Mouse (Mus musculus) hindbrain, embryonic 11.5 days (tissue): ENCODE data around the gene Secisbp2l. TPM values are rescaled to one million over a fixed set of nuclear protein-coding genes. Genes with fewer than 3 reads are reported as not detected.

Experiments
- ATAC-seq: fragments of 200-750 bp; cut with Nextera tagmentation; 2 replicates; pipeline ENCODE4 v1.8.0; 2017; ENCODE audit warnings: mild to moderate bottlenecking, moderate TSS enrichment, moderate library complexity; ENCODE audit not compliant: low FRiP score
- DNase-seq: peaks from one replicate; pipeline ENCODE4 v3.0.0-alpha.2; 2015; ENCODE audit warnings: low spot score
- H3K27ac ChIP-seq: fragments of 300-500 bp; sonication (generic); 2 replicates; pipeline ENCODE4 v1.5.1; 2014; ENCODE audit warnings: mild to moderate bottlenecking, low read depth, low read length
- H3K27me3 ChIP-seq: fragments of 300-500 bp; sonication (generic); 2 replicates; pipeline ENCODE4 v1.6.1; 2014; ENCODE audit warnings: mild to moderate bottlenecking, low read length, moderate library complexity, mixed read lengths; ENCODE audit not compliant: control insufficient read depth, insufficient read depth
- H3K36me3 ChIP-seq: fragments of 300-500 bp; sonication (generic); 2 replicates; pipeline ENCODE4 v1.6.1; 2014; ENCODE audit warnings: mild to moderate bottlenecking, low read length, moderate library complexity, mixed read lengths; ENCODE audit not compliant: control insufficient read depth, insufficient read depth
- H3K4me1 ChIP-seq: fragments of 300-500 bp; sonication (generic); replicated peaks from 2 replicates; pipeline ENCODE4 v1.6.1; 2014; ENCODE audit warnings: low read length, mixed read lengths; ENCODE audit not compliant: control insufficient read depth, insufficient read depth
- H3K4me2 ChIP-seq: fragments of 300-500 bp; sonication (generic); replicated peaks from 2 replicates; pipeline ENCODE4 v1.6.1; 2014; ENCODE audit warnings: mild to moderate bottlenecking, low read depth, low read length
- H3K4me3 ChIP-seq: fragments of 300-500 bp; sonication (generic); 2 replicates; pipeline ENCODE4 v1.5.1; 2014; ENCODE audit warnings: low read depth, low read length
- H3K9ac ChIP-seq: fragments of 300-500 bp; sonication (generic); 2 replicates; pipeline ENCODE4 v1.6.1; 2014; ENCODE audit warnings: low read depth, low read length
- H3K9me3 ChIP-seq: fragments of 300-500 bp; sonication (generic); 2 replicates; pipeline ENCODE4 v1.6.1; 2016; ENCODE audit warnings: low read length; ENCODE audit not compliant: control insufficient read depth
- WGBS: fragments of 180-500 bp; shearing (Covaris S2); extraction: QIAGEN DNeasy Blood & Tissue Kit; methylation state at CpG from one replicate; pipeline ENCODE4 v1.1.7; 2014; 5-methylcytosine and 5-hydroxymethylcytosine counted together
- polyA plus RNA-seq: library from polyadenylated mRNA; unstranded; fragments of >200 nt; fragmentation: Nextera tagmentation; extraction: Ambion mirVana; gene quantifications from 2 replicates; pipeline ENCODE4 v1.2.1, GENCODE M21; 2014

Secisbp2l gene
- polyA plus RNA-seq, 1 experiment from 2014 or later: 32.4 TPM

DNA sequence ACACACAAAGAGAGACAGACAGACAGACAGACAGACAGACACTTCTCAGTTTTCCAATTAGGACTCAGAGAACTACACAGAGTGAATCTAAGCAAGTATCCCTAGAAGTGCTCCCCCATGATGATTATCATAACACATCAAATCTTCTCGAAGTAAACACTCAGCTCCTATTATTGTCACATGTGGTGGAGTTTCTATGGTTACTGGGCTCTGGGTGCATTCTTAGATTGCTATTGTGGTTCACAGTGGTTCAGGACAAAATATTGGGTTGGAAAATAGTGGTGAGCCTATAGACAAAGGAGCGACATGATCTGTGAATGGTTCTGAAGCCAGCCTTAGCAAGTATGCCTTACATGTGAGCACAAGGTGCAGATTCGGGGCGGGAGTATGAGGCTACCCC is 19.3 kb upstream of the Secisbp2l start:
- Histone ChIP-seq H3K4me1 (no peaks in the 10 kb centered on the region), H3K9me3 (no peaks in the 10 kb centered on the region)
- 82% methylated on average over 4 of the region's 4 CpGs for WGBS

GRCm38 (mm10) chr2:125801038-125801437 is 18.4 kb upstream of the Secisbp2l start:
- H3K27ac ChIP-seq: no peak overlapping the region
- H3K27me3 ChIP-seq: no peaks in the 10 kb centered on the region
- WGBS: 67% methylated on average over 8 of the region's 8 CpGs
- H3K4me2 ChIP-seq: no peak overlapping the region
- H3K9me3 ChIP-seq: no peaks in the 10 kb centered on the region
- no peak overlapping the region for H3K9ac ChIP-seq
- no peak for DNase-seq
- H3K4me1 ChIP-seq: no peaks in the 10 kb centered on the region
- ATAC-seq: no peak
- H3K4me3 ChIP-seq: no peak overlapping the region
- no peaks in the 10 kb centered on the region for H3K36me3 ChIP-seq

More for the DNA sequence above, 19.3 kb upstream of the Secisbp2l start:
- DNase-seq (no peak), ATAC-seq (no peak)
- H3K27me3 ChIP-seq: no peaks in the 10 kb centered on the region
- no peak overlapping the region for H3K27ac ChIP-seq
- no peak overlapping the region for H3K4me3 ChIP-seq
- H3K9ac ChIP-seq: no peak overlapping the region
- no peak overlapping the region for H3K4me2 ChIP-seq
- no peaks in the 10 kb centered on the region for H3K36me3 ChIP-seq

DNA sequence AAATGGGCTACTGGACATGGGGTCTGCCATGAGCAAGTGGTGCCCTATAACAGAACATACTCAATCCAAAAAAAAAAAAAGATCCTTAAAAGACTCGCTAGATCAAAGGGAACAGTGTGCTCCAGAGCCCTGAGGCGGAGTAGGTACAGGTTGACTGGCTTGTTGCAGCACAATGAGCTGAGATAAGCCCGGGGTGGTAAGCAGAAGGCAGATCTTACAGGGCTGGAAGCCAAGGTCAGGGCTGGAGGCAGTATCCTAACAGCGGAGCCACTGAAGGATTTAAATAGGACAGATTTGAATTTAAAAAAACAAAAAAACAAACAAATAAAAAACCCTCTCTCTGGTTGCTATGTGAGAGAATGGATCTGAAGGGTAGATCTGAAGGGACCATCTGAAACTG is 17.8 kb upstream of the Secisbp2l start:
- Histone ChIP-seq H3K9me3 (no peaks in the 10 kb centered on the region), H3K36me3 (no peaks in the 10 kb centered on the region), H3K4me1 (no peaks in the 10 kb centered on the region), H3K27me3 (no peaks in the 10 kb centered on the region), H3K4me3 (no peak overlapping the region), H3K27ac (no peak overlapping the region), H3K4me2 (no peak overlapping the region), H3K9ac (no peak overlapping the region)
- DNase-seq (no peak), ATAC-seq (no peak)
- 79% methylated on average over 4 of the region's 4 CpGs for WGBS

- H3K9me3 ChIP-seq: no peaks in the 10 kb centered on the region
- no peak for DNase-seq
- no peaks in the 10 kb centered on the region for H3K4me1 ChIP-seq
- H3K27me3 ChIP-seq: no peaks in the 10 kb centered on the region
- H3K9ac ChIP-seq: no peak overlapping the region
- H3K27ac ChIP-seq: no peak overlapping the region
- H3K4me2 ChIP-seq: no peak overlapping the region
- ATAC-seq: no peak
- no peak overlapping the region for H3K4me3 ChIP-seq
- H3K36me3 ChIP-seq: no peaks in the 10 kb centered on the region
These were observed 15.2 kb upstream of the Secisbp2l start for GRCm38 (mm10) chr2:125797872-125798271.

DNA sequence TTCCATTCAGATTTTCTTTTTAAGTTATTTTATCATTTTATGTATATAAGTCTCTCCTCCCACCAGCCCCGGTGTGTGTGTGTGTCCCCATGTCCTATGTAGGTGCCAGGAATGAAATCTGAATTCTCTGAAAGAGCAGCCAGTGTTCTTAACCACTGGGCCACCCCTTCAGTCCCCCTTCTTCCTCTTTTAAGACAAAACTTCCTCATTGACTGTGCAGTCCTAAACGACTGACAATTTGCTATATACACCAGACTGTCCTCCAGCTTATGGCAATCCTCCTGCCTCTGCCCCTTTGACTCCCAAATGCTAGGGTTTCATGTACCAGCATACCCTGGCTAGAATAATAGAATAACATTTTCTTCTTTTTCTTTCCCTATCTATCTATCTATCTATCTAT is 12.4 kb upstream of the Secisbp2l start:
- Histone ChIP-seq H3K4me3 (no peak overlapping the region), H3K36me3 (no peaks in the 10 kb centered on the region), H3K9me3 (no peaks in the 10 kb centered on the region), H3K27me3 (no peaks in the 10 kb centered on the region), H3K9ac (no peak overlapping the region), H3K27ac (no peak overlapping the region), H3K4me2 (no peak overlapping the region), H3K4me1 (no peaks in the 10 kb centered on the region)
- DNase-seq (no peak), ATAC-seq (no peak)
- WGBS: 77% methylated on average over 2 of the region's 2 CpGs

GRCm38 (mm10) chr2:125794166-125794565 is 11.5 kb upstream of the Secisbp2l start:
- Histone ChIP-seq H3K36me3 (no peaks in the 10 kb centered on the region), H3K4me2 (no peak overlapping the region), H3K4me3 (no peak overlapping the region), H3K9me3 (no peaks in the 10 kb centered on the region), H3K9ac (no peak overlapping the region), H3K27me3 (no peaks in the 10 kb centered on the region), H3K4me1 (no peaks in the 10 kb centered on the region), H3K27ac (no peak overlapping the region)
- WGBS: 87% methylated on average over 2 of the region's 2 CpGs
- DNase-seq (no peak), ATAC-seq (no peak)

GRCm38 (mm10) chr2:125792879-125793261 is 10.2 kb upstream of the Secisbp2l start:
- 85% methylated on average over 11 of the region's 11 CpGs for WGBS
- no peaks in the 10 kb centered on the region for H3K36me3 ChIP-seq
- H3K9me3 ChIP-seq: no peaks in the 10 kb centered on the region
- no peak overlapping the region for H3K4me2 ChIP-seq
- no peak overlapping the region for H3K27ac ChIP-seq
- H3K9ac ChIP-seq: no peak overlapping the region
- no peaks in the 10 kb centered on the region for H3K27me3 ChIP-seq
- no peak overlapping the region for H3K4me3 ChIP-seq
- DNase-seq (no peak), ATAC-seq (no peak)
- H3K4me1 ChIP-seq: no peaks in the 10 kb centered on the region

DNA sequence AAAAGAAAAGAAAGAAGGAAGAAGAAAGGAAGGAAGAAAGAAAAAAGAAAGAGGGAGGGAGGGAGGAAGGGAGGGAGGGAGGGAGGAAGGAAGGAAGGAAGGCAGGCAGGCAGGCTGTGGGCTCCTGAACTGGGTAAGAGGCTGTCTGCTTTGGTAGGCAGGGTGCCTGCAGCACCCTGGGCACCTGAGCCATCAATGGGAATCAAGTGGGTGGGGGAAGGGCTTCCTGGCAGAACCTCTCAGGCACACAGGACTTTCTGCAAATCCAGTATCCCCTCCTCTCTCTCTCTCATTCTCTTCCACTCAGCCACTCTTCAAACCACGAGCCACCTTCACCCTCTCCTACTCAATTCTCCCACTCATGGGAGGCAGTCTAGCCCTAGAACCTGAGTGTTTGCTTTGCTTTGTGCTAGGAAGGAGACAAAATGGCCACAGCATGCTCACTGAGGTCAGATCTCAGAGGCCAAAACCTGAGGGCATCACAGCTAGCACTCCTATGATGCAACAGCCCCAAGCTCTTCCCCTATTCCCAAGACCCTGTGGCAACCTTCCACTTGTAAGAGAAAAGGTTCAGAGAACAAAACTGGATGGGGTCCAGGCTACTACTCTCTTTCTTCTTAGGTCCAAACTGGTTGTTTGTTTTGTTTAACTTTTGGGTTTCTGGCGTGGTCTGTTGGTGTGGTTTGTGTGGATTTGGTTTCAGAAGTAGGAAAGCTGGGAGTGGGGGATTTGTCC is 9.6 kb upstream of the Secisbp2l start:
- no peaks in the 10 kb centered on the region for H3K4me1 ChIP-seq
- ATAC-seq (no peak), DNase-seq (no peak)
- no peaks in the 10 kb centered on the region for H3K36me3 ChIP-seq
- H3K27me3 ChIP-seq: no peaks in the 10 kb centered on the region
- no peak overlapping the region for H3K27ac ChIP-seq
- no peak overlapping the region for H3K9ac ChIP-seq
- WGBS: 73% methylated on average over 2 of the region's 2 CpGs
- H3K9me3 ChIP-seq: no peaks in the 10 kb centered on the region
- H3K4me2 ChIP-seq: no peak overlapping the region
- no peak overlapping the region for H3K4me3 ChIP-seq

- no peak overlapping the region for H3K4me2 ChIP-seq
- WGBS: 79% methylated on average over 7 of the region's 7 CpGs
- no peak for DNase-seq
These were observed 8.8 kb upstream of the Secisbp2l start for GRCm38 (mm10) chr2:125791485-125791885.

More at GRCm38 (mm10) chr2:125791485-125791885, 8.8 kb upstream of the Secisbp2l start:
- H3K36me3 ChIP-seq: no peaks in the 10 kb centered on the region
- no peak for ATAC-seq
- no peaks in the 10 kb centered on the region for H3K27me3 ChIP-seq
- no peaks in the 10 kb centered on the region for H3K4me1 ChIP-seq
- no peak overlapping the region for H3K9ac ChIP-seq
- H3K27ac ChIP-seq: no peak overlapping the region
- no peaks in the 10 kb centered on the region for H3K9me3 ChIP-seq
- H3K4me3 ChIP-seq: no peak overlapping the region
